Mouse (Mus musculus) cerebellum, adult (tissue): ENCODE data around the gene Ghrl.

Source experiments
- ATAC-seq: cut with Nextera tagmentation; 2 replicates; pipeline ENCODE4 v1.9.2; 2017; ENCODE audit warnings: mild to moderate bottlenecking, moderate library complexity, mixed read lengths; ENCODE audit not compliant: insufficient number of reproducible peaks, low FRiP score, low TSS enrichment

Gene Ghrl

GRCm38 (mm10) chr6:113697222-113698205 is 22.2 kb downstream of the Ghrl start:
- peak; percentile 38; the same call in 1 of the 2 replicates for ATAC-seq

GRCm38 (mm10) chr6:113696582-113697221 is 23.0 kb downstream of the Ghrl start, which contains the start of gene Tatdn2:
Gene Tatdn2, plus strand, starts transcription at chr6:113697050.
- peak; percentile 98 for ATAC-seq

DNA sequence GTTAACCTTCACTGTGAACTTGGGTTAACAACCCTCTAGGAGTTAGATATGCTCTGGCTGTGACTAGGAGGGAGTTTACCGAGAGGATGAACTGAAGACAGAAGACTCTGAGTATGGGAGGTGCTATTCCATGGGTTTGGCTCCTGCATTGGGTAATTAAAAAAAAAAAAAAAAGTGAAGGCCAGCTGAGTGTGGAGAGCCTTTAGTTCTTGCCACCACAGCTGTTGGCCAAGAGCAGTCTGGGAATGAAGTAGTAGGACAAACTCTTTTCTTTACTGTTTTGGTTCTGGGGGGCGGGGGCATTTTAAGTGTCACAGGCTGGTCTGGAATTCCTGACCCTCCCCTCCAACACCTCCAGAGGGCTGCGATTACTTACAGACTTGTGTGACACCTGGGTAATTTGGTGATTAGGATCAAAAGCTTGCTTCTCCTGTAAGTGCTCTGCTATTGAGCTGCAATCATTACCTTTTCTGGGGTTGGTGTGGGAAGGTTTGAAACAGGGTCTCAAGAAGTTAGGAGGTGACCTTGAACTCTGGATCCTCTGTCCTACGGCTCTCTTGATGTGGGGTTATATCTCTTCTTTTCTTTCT is 23.8 kb downstream of the Ghrl start:
- no peak for ATAC-seq

GRCm38 (mm10) chr6:113695203-113695602 is 24.5 kb downstream of the Ghrl start:
- no peak for ATAC-seq

DNA sequence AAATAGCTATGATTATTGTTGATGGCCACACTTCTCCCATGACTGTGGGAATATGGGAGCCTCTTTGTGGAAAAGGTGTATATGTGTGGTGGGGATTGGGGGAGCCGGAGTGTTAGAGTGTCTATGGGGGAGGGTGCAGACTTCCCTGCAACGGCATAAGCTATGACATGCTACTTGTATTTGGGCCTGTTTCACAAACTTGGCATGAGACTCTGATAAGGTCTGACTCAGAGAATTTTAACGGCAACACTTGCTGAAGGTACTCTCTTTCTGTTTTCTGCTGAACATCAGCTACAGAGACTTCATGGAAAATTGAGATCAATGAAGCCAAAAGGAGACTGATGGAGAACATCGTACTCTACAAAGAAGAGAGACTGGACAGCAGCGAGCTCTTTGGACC is 26.3 kb downstream of the Ghrl start:
- no peak for ATAC-seq

GRCm38 (mm10) chr6:113692661-113693133 is 27.0 kb downstream of the Ghrl start:
- ATAC-seq = no peak

GRCm38 (mm10) chr6:113691084-113691462 is 28.6 kb downstream of the Ghrl start:
- no peak for ATAC-seq

DNA sequence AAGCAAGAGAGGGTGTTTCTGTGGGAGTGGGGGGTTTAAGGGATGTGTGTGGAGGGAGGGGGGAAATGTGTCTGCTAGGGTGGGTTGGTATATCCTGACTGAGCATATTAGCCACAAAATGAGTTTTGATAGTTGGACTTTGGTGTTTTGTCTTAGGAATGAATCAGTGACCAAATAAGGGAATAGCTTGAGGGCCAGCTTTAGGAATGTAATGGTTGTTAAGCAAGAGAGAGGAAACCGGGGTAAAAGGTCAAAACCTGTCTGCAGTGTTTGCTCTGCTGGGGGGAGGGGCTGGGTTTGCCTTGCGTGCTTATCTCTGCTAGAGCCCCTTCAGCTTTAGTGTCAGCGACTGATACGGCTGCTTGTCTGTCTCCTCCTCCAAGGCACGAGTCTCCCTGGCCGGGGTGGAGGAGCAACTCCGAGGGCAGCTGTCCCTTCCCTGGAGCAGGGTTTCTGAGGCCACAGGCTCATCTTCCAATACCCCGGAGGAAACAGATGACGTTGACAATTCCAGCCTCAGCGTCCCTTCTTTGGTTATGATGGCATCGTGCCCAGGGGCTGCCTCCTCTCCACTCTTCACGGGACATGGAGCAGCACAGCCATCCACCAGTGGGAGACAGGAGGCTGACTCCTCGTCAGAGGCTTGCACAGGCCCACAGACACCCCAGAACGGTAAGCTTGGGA is 29.1 kb downstream of the Ghrl start:
- ATAC-seq = no peak

DNA sequence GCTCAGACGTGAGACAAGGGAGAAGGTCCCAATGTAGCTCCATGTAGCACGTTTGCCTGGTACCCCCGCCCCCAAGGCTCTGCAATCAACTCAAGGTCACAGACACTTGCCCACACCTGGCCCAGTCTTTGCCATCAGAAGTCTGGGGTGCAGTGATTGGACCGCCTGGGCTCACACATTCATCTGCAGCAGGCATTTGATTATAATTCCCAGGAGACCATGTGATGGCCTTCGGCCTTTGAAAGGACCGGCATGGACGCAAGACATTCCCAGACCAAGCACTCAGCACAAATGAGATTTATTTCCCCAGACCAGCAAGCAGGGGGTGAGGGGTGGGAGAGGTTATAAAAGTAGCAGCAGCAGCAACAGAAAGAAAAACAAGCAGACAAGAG is 29.7 kb downstream of the Ghrl start:
- ATAC-seq = no peak

DNA sequence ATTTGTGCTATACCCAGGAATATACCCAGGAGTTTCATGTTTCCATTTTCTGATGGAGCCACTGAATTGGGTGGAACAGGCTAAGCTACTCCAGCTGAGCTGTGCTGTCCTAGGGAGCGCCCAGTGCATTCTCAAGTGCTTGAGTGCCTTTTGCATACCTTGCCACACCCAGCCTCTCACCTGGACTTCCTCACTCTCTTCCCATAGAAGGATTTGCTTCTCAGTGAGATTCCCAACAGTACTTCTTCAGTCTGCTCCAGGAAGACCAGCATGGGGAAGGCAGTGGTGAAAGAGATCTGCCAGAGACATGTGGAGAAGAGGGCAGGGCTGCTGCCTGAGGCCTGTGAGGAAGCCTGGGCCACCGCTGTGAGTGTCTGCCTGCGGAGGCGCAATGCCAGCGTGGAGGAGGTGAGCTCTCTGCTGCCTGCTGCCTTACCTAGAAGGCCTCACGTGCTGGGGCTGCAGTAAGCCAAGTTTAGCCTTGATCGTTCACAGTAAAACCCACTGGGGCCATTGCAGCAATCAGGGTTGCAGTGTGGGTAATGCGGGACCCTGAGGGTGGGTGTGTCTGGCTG is 33.0 kb downstream of the Ghrl start:
- no peak for ATAC-seq

DNA sequence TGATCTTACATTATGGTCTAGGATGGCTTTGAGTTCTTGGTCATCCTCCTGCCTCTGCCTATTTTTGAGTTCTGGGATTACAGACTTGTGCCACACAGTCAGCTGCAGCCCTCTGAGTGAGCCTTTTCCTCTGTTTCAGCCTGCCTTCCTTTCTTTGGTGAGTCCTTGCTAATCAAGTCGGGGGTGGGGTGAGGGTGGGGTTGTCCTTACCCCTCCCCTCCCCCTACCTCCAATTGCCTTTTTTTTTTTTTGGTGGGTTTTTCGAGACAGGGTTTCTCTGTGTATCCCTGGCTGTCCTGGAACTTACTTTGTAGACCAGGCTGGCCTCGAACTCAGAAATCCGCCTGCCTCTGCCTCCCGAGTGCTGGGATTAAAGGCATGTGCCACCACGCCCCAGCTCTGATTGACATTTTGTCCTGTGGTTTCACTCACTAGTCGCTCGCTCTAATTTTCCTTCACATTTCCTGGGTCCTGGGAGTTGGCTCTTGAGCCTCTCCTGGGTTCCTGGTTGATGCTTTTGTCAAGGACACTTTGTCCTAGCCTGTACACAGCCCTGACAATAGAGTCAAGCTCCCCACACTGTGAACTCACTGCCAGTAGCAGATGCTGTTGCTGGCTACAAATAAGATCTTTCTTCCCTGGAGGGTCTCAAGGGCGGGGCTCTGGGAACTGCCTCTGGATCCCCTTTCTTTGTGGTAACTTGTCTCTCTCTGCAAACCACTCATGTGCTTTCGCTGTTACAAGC is 36.4 kb downstream of the Ghrl start:
- no peak for ATAC-seq

DNA sequence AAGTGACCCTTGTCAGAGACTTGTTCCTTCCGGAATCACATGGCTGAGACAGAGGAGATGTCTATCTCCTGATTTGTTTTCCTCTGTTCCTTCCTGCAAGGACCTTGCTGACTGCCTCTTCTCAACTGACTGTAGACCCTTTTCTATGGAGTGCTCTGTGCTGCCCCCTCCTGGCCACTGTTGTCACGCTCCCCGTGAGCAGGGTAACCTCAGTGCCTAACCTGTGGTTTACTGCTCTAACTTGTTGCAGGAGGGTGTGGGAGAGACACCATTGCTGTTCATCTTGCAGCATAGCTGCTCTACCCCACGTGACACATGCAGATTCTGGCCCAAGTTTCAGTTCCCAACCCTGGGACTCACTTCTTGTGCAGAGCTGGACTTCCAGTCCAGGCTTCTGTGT is 38.4 kb downstream of the Ghrl start:
- peak; percentile 64 for ATAC-seq

- ATAC-seq = no peak
Measured at GRCm38 (mm10) chr6:113679993-113680566, 39.6 kb downstream of the Ghrl start.

DNA sequence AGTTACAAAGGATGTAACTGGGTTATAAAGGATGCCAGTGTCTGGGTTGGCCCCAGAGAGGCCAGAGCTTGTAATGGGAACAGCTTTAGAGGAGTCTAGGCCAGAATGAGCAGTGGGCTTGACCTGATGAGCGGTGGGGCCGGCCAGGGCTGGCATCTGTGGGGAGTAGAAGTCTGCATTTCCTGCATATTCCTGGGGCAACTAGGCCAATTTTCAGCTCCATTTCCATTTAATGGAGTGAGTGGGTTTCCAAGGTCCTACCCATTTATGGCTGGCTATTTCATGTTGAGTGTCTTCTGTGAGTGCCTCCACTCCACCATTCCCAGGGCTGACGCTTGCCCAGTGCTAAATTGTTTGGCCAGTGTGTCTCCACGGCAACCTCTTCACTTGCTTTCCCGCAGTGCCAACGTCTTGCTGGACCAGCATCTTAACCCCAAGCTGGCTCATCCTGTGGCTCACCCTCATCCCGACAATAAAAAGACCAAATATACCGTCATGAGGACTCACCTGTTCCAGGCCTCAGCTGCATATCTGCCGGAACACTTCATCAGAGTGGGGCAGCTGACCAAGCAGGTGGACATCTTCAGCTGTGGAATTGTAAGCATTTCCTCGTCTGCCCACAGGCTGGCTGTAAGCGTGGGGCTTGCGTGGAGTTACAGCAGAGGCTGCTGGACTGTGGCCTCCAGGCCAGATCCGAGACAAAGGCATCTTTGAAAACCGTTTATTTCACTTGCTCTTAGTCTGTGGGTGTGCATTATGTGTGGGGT is 41.3 kb downstream of the Ghrl start:
- no peak for ATAC-seq

DNA sequence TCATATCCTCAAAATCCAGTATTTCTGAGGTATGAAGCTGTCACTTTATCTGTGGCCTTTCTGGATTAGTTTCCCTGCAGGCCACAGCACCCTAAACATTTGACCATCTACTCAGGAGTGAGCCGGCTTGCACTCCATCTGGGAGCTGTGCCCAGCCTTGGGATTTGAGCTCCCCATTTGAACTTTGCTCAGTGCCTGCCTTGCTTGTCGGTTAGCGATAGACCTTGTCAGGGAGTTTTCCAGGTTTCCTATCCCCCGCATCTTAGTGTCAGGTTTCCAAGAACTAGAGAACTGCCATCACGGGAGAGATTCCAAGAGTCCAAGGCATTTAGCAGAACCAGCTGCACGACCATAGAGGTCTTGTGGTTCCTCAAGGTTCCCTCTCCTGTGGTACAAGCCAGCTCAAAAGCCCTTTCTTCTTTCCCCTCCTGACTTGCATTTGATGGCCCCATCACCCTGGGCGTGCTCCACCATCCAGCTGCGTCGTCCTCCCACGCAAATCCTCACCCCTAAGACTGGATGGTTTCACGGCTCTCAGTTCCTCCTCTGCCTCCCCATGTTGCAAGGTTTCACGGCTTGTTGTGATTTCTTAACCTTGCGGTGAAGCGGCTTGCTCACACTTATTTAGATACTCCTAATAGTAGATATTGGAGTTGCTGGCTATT is 42.5 kb downstream of the Ghrl start:
- ATAC-seq = no peak

DNA sequence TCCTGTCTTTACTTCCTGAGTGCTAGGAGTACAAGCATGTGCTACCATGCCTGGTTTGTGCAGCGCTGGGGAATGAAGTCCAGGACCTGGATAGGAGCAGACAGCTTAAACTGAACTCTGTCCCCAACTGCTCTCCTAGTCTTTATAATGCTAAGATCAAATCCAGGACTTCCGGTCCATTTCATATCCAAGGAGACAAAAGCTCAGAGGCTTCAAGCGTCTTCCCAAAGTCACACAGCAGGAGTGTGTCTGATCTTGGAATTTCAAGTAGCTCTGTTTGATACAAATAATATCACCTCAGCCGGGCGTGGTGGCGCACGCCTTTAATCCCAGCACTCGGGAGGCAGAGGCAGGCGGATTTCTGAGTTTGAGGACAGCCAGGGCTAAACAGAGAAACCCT is 43.7 kb downstream of the Ghrl start:
- no peak for ATAC-seq

DNA sequence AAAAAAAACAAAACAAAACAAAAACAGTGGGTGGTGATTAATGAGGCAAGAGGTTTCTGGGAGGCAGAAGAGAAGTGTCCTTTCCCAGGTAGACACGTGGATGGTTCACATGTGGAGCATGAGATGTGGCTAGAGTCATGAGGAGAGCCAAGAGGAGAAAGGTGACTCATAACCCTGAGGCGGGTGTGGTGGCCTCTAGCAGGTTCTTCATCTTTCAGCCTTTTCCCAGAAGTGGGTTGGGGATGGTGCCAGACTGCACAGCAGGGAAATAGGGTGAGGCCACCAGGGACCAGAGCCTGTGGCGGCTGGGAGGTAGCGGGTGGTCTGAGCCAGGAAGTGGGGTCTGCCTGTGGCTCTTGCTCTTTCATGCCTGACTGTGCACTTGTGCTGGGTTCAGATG is 44.4 kb downstream of the Ghrl start:
- no peak for ATAC-seq

DNA sequence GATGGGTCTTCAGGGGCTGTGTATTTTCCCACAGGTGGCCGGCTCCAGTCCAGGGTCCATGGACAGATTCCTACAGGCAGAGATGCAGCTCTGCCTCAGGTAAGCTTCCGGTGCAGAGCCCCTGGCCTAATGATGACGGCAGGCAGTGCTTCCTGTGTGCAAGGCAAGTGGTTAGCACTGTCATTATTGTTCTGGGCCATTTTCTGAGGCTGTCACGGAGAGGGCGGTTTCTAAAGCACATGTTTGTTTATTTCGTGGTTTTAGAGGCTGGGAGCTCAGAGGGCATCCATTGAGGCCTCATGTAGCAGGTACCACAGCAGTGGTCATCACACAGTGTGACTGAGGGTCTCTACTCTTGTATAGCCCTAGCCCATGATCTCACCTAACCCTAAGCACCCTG is 46.7 kb downstream of the Ghrl start:
- no peak for ATAC-seq
